8 mouse cellular contexts compared by ENCODE assay signal in the genomic region with DNA sequence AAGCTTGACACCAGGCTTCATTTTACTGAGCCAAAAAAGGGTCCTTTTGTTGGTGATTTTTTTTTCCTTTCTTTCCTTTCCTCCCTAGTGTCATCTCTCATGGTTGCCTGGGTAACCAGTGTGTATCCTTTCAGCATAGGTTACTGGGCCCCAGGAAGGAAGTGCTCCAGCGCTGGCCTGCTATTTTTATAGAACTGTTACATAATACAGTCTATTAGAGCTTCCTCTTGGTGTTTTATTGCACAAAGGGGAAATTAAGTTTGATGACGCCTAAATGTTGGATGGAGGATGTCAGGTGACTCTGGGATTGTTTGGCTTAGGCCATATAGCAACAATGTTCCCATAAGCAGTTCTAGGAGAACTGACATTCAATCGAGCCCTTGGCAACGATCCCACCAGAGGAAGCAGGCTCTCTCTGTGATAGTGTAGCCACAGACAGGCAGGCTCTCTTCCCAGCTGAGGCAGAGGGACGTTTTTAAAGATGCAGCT. TPM values are rescaled to one million over a fixed set of nuclear protein-coding genes. Genes with fewer than 3 reads are reported as not detected.
DNase-seq lines count a peak whose midpoint lies in the region; ATAC-seq and TF ChIP-seq lines count a peak whose summit lies in the region.

No protein-coding gene starts in this region.

- H3K4me2 ChIP-seq in liver, embryonic 15.5 days = peak overlapping the region; percentile 27; the same call in 1 of the 2 replicates

- H3K27me3 ChIP-seq in hindbrain, embryonic 10.5 days (ENCODE audit: insufficient read depth, poor library complexity, severe bottlenecking) = no peaks in the 10 kb centered on the region; the same call in 1 of the 2 replicates
- H3K27me3 ChIP-seq in liver, embryonic 15.5 days = no peaks in the 10 kb centered on the region

- H3K4me3 ChIP-seq in hindbrain, embryonic 10.5 days = no peak overlapping the region
- H3K4me3 ChIP-seq in layer of hippocampus, adult 2 months = peak overlapping the region; percentile 34
- H3K4me3 ChIP-seq in liver, embryonic 15.5 days (replicated peaks) = no peak overlapping the region

- peak; percentile 82 for DNase-seq in cerebellum, adult 11-12 months
- peak; percentile 66 to 77 for DNase-seq in frontal cortex, adult 2 months (ENCODE audit: extremely low spot score in 1 of 2, low spot score in 1 of 2)
- DNase-seq in hindbrain, embryonic 10.5 days (ENCODE audit: low spot score) = peak; percentile 17
- DNase-seq in layer of hippocampus, adult 2 months (ENCODE audit: low spot score in 2 of 2) = peak; percentile 60 to 62
- DNase-seq in naive thymus-derived CD4-positive, alpha-beta T cell, adult 2 months (ENCODE audit: low read depth) = peak; percentile 71
- no peak for DNase-seq in urinary bladder, adult 2 months (ENCODE audit: low spot score)

- 0 out of 2 replicates have a peak, but pooled peaks have one; percentile 2 for TF ChIP-seq CTCF in layer of hippocampus, adult 2 months (conservative IDR thresholded peaks at IDR 0.05)

- peak overlapping the region; percentile 62 for H3K27ac ChIP-seq in hindbrain, embryonic 10.5 days
- peak overlapping the region; percentile 85 for H3K27ac ChIP-seq in layer of hippocampus, adult 2 months
- peak overlapping the region; percentile 24; the same call in 1 of the 2 replicates for H3K27ac ChIP-seq in liver, embryonic 15.5 days (replicated peaks)

- WGBS in hindbrain, embryonic 10.5 days = 36% methylated on average over 5 of the region's 5 CpGs
- 6% methylated on average over 5 of the region's 5 CpGs for WGBS in liver, embryonic 15.5 days (ENCODE audit: insufficient replicate concordance)

- no peak overlapping the region for H3K9ac ChIP-seq in liver, embryonic 15.5 days

- H3K4me1 ChIP-seq in hindbrain, embryonic 10.5 days (replicated peaks) = peaks cover 30% of the 10 kb centered on the region
- no peaks in the 10 kb centered on the region; the same call in 1 of the 2 replicates for H3K4me1 ChIP-seq in liver, embryonic 15.5 days (replicated peaks)

- ATAC-seq in activated CD4-positive, CD25-positive, alpha-beta regulatory T cell, adult 4 months = peak; percentile 88
- ATAC-seq in liver, embryonic 15.5 days (ENCODE audit: insufficient read depth) = peak; percentile 57

- no peaks in the 10 kb centered on the region for H3K36me3 ChIP-seq in hindbrain, embryonic 10.5 days
- H3K36me3 ChIP-seq in liver, embryonic 15.5 days (replicated peaks) = no peaks in the 10 kb centered on the region

- H3K9me3 ChIP-seq in hindbrain, embryonic 10.5 days = no peaks in the 10 kb centered on the region
- no peaks in the 10 kb centered on the region for H3K9me3 ChIP-seq in liver, embryonic 15.5 days (replicated peaks)

RNA-seq across cellular contexts. Expression of a gene that starts 45.0 kb away (rescaled TPM):
- 1 to 10 TPM; 1.5 to 1.6 TPM for polyA plus RNA-seq in activated CD4-positive, CD25-positive, alpha-beta regulatory T cell, adult 4 months (2017; shearing (Covaris generic))
- 8.3 and 10.2 TPM in 2 replicates for polyA plus RNA-seq in frontal cortex, adult 2 months (2012; rRNA removed)
- polyA plus RNA-seq in hindbrain, embryonic 10.5 days (2016; fragmentation: Nextera tagmentation; extraction: Ambion mirVana) = 3.2 and 3.4 TPM in 2 replicates
- total RNA-seq in layer of hippocampus, adult 2 months (2021) = 1 to 10 TPM; 5.1 to 5.9 TPM
- polyA plus RNA-seq in liver, embryonic 15.5 days (2015; fragmentation: Nextera tagmentation; extraction: Ambion mirVana) = 2.2 and 2.6 TPM in 2 replicates
- polyA plus RNA-seq in urinary bladder, adult 2 months (2012; rRNA removed) = 5.0 and 6.5 TPM in 2 replicates

Comparison
In these comparisons a context has a peak if more than half of its experiments do, and no peak if none do; other contexts are left out.
1. H3K27ac ChIP-seq: peak in every context shown above with its lines; median percentile 85 in layer of hippocampus, adult 2 months; 62 in hindbrain, embryonic 10.5 days; 24 in liver, embryonic 15.5 days.